Mouse (Mus musculus) thymus, postnatal 4 days (tissue): ENCODE measurements around the gene Esrrb.
A peak's percentile ranks its signal among the peaks of the same experiment; 100 is the strongest.

Experiments used
- DNase-seq: peaks from one replicate; pipeline ENCODE4 v3.0.0; 2021

Esrrb gene

GRCm38 (mm10) chr12:86422166-86422910 lies 61.4 kb downstream of the Esrrb start:
- DNase-seq = no peak

GRCm38 (mm10) chr12:86423102-86423501 lies 62.2 kb downstream of the Esrrb start:
- no peak for DNase-seq

GRCm38 (mm10) chr12:86427585-86427984 lies 66.7 kb downstream of the Esrrb start:
- DNase-seq = no peak

- DNase-seq = no peak
These were observed 70.8 kb downstream of the Esrrb start for GRCm38 (mm10) chr12:86431671-86432070.

GRCm38 (mm10) chr12:86433371-86433821 lies 72.5 kb downstream of the Esrrb start:
- DNase-seq = peak; percentile 63

GRCm38 (mm10) chr12:86435651-86436050 lies 74.7 kb downstream of the Esrrb start:
- DNase-seq = no peak

- DNase-seq = no peak
These were observed 89.9 kb downstream of the Esrrb start for GRCm38 (mm10) chr12:86450848-86451247.

GRCm38 (mm10) chr12:86455009-86455408 lies 94.1 kb downstream of the Esrrb start:
- DNase-seq = no peak

- DNase-seq = no peak
These were observed 102.0 kb downstream of the Esrrb start for GRCm38 (mm10) chr12:86462742-86463470.

GRCm38 (mm10) chr12:86464385-86464784 lies 103.5 kb downstream of the Esrrb start:
- no peak for DNase-seq

- DNase-seq = no peak
These were observed 105.3 kb downstream of the Esrrb start for GRCm38 (mm10) chr12:86466180-86466579.

- DNase-seq = peak; percentile 18
These were observed 109.0 kb downstream of the Esrrb start for GRCm38 (mm10) chr12:86469919-86470318.

GRCm38 (mm10) chr12:86470912-86471311 lies 110.0 kb downstream of the Esrrb start:
- DNase-seq = no peak

- DNase-seq = no peak
These were observed 112.7 kb downstream of the Esrrb start for GRCm38 (mm10) chr12:86473630-86474029.

GRCm38 (mm10) chr12:86475994-86476393 lies 115.1 kb downstream of the Esrrb start:
- DNase-seq = no peak

GRCm38 (mm10) chr12:86478908-86479307 lies 118.0 kb downstream of the Esrrb start:
- no peak for DNase-seq

GRCm38 (mm10) chr12:86482029-86482428 lies 121.1 kb downstream of the Esrrb start:
- DNase-seq = no peak

- no peak for DNase-seq
These were observed 122.5 kb downstream of the Esrrb start for GRCm38 (mm10) chr12:86483413-86483841.

GRCm38 (mm10) chr12:86488005-86488404 lies 127.1 kb downstream of the Esrrb start:
- DNase-seq = no peak

- DNase-seq = no peak
These were observed 129.1 kb downstream of the Esrrb start for GRCm38 (mm10) chr12:86490052-86490451.

GRCm38 (mm10) chr12:86491500-86491899 lies 130.6 kb downstream of the Esrrb start:
- DNase-seq = no peak

- no peak for DNase-seq
These were observed 131.9 kb downstream of the Esrrb start for GRCm38 (mm10) chr12:86492822-86493221.

- no peak for DNase-seq
These were observed 136.2 kb downstream of the Esrrb start for GRCm38 (mm10) chr12:86497126-86497525.

- DNase-seq = no peak
These were observed 137.8 kb downstream of the Esrrb start for GRCm38 (mm10) chr12:86498765-86499164.
